Mouse (Mus musculus): Measurements from ENCODE around the gene Kmt2d. TPM values are rescaled to one million over a fixed set of nuclear protein-coding genes. Genes with fewer than 3 reads are reported as not detected.
A peak's percentile ranks its signal among the peaks of the same experiment; 100 is the strongest.

The Kmt2d gene
- polyA plus RNA-seq, 1 experiment from 2014 or later: 5.1 TPM

- ATAC-seq (ENCODE audit: low FRiP score, low TSS enrichment) (no peak), DNase-seq (ENCODE audit: low spot score) (peak; percentile 37)
- Histone ChIP-seq H3K9me3 (ENCODE audit: control insufficient read depth, low read length) (no peaks in the 10 kb centered on the region), H3K4me2 (replicated peaks; ENCODE audit: low read depth) (peak overlapping the region; percentile 49), H3K9ac (ENCODE audit: low read length) (0 out of 2 replicates have a peak overlapping the region, but pooled peaks have one; percentile 23), H3K36me3 (ENCODE audit: control insufficient read depth, insufficient read depth, low read length) (no peaks in the 10 kb centered on the region), H3K27ac (replicated peaks) (no peak overlapping the region), H3K27me3 (ENCODE audit: control insufficient read depth, insufficient read depth, low read length) (peaks cover 10% of the 10 kb centered on the region), H3K4me3 (ENCODE audit: low read depth, low read length) (peak overlapping the region; percentile 27), H3K4me1 (replicated peaks; ENCODE audit: control insufficient read depth, insufficient read depth) (0 out of 2 replicates have a peak, but pooled peaks cover 5% of the 10 kb centered on the region)
- WGBS: 6% methylated on average over 40 of the region's 41 CpGs
- no peak for TF ChIP-seq EP300 (optimal IDR thresholded peaks at IDR 0.05)
- no peak for TF ChIP-seq CTCF (IDR thresholded peaks at IDR 0.05; ENCODE audit: low read depth)
Observed at GRCm38 (mm10) chr15:98895635-98896589, 24.9 kb upstream of the Kmt2d start.

GRCm38 (mm10) chr15:98894746-98895634 lies 24.0 kb upstream of the Kmt2d start:
- H3K4me2 ChIP-seq (replicated peaks; ENCODE audit: low read depth): peak overlapping the region; percentile 90
- TF ChIP-seq EP300 (optimal IDR thresholded peaks at IDR 0.05) (no peak), CTCF (IDR thresholded peaks at IDR 0.05; ENCODE audit: low read depth) (no peak)
- no peak for DNase-seq (ENCODE audit: low spot score)
- ATAC-seq (ENCODE audit: low FRiP score, low TSS enrichment): no peak
- no peaks in the 10 kb centered on the region for H3K9me3 ChIP-seq (ENCODE audit: control insufficient read depth, low read length)
- H3K27me3 ChIP-seq (ENCODE audit: control insufficient read depth, insufficient read depth, low read length): peaks cover 10% of the 10 kb centered on the region
- no peaks in the 10 kb centered on the region for H3K36me3 ChIP-seq (ENCODE audit: control insufficient read depth, insufficient read depth, low read length)
- H3K9ac ChIP-seq (ENCODE audit: low read length): 0 out of 2 replicates have a peak overlapping the region, but pooled peaks have one; percentile 23
- 12% methylated on average over 38 of the region's 38 CpGs for WGBS
- 0 out of 2 replicates have a peak, but pooled peaks cover 5% of the 10 kb centered on the region for H3K4me1 ChIP-seq (replicated peaks; ENCODE audit: control insufficient read depth, insufficient read depth)
- peak overlapping the region; percentile 53 for H3K4me3 ChIP-seq (ENCODE audit: low read depth, low read length)
- H3K27ac ChIP-seq (replicated peaks): no peak overlapping the region

GRCm38 (mm10) chr15:98893940-98894745 lies 23.1 kb upstream of the Kmt2d start, which contains the start of gene Rhebl1:
Gene Rhebl1 (minus strand): TSS chr15:98894540.
- Histone ChIP-seq H3K4me2 (replicated peaks; ENCODE audit: low read depth) (peak within 1 kb of the TSS; percentile 90), H3K9me3 (ENCODE audit: control insufficient read depth, low read length) (no peaks in the 10 kb centered on the region), H3K27me3 (ENCODE audit: control insufficient read depth, insufficient read depth, low read length) (peaks cover 10% of the 10 kb centered on the region), H3K9ac (ENCODE audit: low read length) (peak within 1 kb of the TSS; percentile 51), H3K4me3 (ENCODE audit: low read depth, low read length) (peak within 1 kb of the TSS; percentile 53), H3K36me3 (ENCODE audit: control insufficient read depth, insufficient read depth, low read length) (no peaks in the 10 kb centered on the region), H3K4me1 (replicated peaks; ENCODE audit: control insufficient read depth, insufficient read depth) (0 out of 2 replicates have a peak, but pooled peaks cover 5% of the 10 kb centered on the region), H3K27ac (replicated peaks) (no peak within 1 kb of the TSS)
- under 1% methylated on average over 77 of the region's 77 CpGs for WGBS
- DNase-seq (ENCODE audit: low spot score): peak; percentile 55
- TF ChIP-seq EP300 (optimal IDR thresholded peaks at IDR 0.05): no peak
- ATAC-seq (ENCODE audit: low FRiP score, low TSS enrichment): 0 out of 2 replicates have a peak, but pooled peaks have one; percentile 15

GRCm38 (mm10) chr15:98893036-98893435 lies 22.0 kb upstream of the Kmt2d start:
- no peak overlapping the region for H3K9ac ChIP-seq (ENCODE audit: low read length)
- TF ChIP-seq EP300 (optimal IDR thresholded peaks at IDR 0.05): no peak
- ATAC-seq (ENCODE audit: low FRiP score, low TSS enrichment) (no peak), DNase-seq (ENCODE audit: low spot score) (no peak)
- 75% methylated on average over 4 of the region's 4 CpGs for WGBS
- no peak overlapping the region for H3K27ac ChIP-seq (replicated peaks)
- no peak overlapping the region for H3K4me2 ChIP-seq (replicated peaks; ENCODE audit: low read depth)
- 0 out of 2 replicates have a peak, but pooled peaks cover 5% of the 10 kb centered on the region for H3K4me1 ChIP-seq (replicated peaks; ENCODE audit: control insufficient read depth, insufficient read depth)
- H3K9me3 ChIP-seq (ENCODE audit: control insufficient read depth, low read length): no peaks in the 10 kb centered on the region
- H3K36me3 ChIP-seq (ENCODE audit: control insufficient read depth, insufficient read depth, low read length): no peaks in the 10 kb centered on the region
- no peak overlapping the region for H3K4me3 ChIP-seq (ENCODE audit: low read depth, low read length)
- H3K27me3 ChIP-seq (ENCODE audit: control insufficient read depth, insufficient read depth, low read length): peaks cover 10% of the 10 kb centered on the region
